Mouse (Mus musculus) limb, embryonic 11.5 days (tissue): Measurements from ENCODE around the gene Bcar3. TPM values are rescaled to one million over a fixed set of nuclear protein-coding genes. Genes with fewer than 3 reads are reported as not detected.
A peak's percentile ranks its signal among the peaks of the same experiment; 100 is the strongest.

Experiments
- ATAC-seq: fragments of 200-750 bp; cut with Nextera tagmentation; 2 replicates; pipeline ENCODE4 v1.8.0; 2017; ENCODE audit warnings: low read depth; ENCODE audit not compliant: insufficient number of reproducible peaks, low FRiP score, low TSS enrichment
- DNase-seq: peaks from one replicate; pipeline ENCODE4 v3.0.0-alpha.2; 2015; ENCODE audit warnings: low spot score
- H3K27ac ChIP-seq: fragments of 300-500 bp; sonication (generic); replicated peaks from 2 replicates; pipeline ENCODE4 v1.5.1; 2014; ENCODE audit warnings: low read depth, mild to moderate bottlenecking, low read length
- H3K27me3 ChIP-seq: fragments of 300-500 bp; sonication (generic); 2 replicates; pipeline ENCODE4 v1.6.1; 2014; ENCODE audit warnings: mild to moderate bottlenecking, low read length, mixed read lengths; ENCODE audit not compliant: control insufficient read depth, insufficient read depth
- H3K36me3 ChIP-seq: fragments of 300-500 bp; sonication (generic); 2 replicates; pipeline ENCODE4 v1.6.1; 2014; ENCODE audit warnings: mild to moderate bottlenecking, low read length, moderate library complexity, mixed read lengths; ENCODE audit not compliant: control insufficient read depth, insufficient read depth
- H3K4me1 ChIP-seq: fragments of 300-500 bp; sonication (generic); 2 replicates; pipeline ENCODE4 v1.6.1; 2014; ENCODE audit warnings: low read length, mixed read lengths; ENCODE audit not compliant: control insufficient read depth, insufficient read depth
- H3K4me2 ChIP-seq: fragments of 300-500 bp; sonication (generic); 2 replicates; pipeline ENCODE4 v1.6.1; 2014; ENCODE audit warnings: low read depth, mild to moderate bottlenecking, moderate library complexity; ENCODE audit not compliant: severe bottlenecking
- H3K4me3 ChIP-seq: fragments of 300-500 bp; sonication (generic); 2 replicates; pipeline ENCODE4 v1.5.1; 2014; ENCODE audit warnings: low read depth, low read length
- H3K9ac ChIP-seq: fragments of 300-500 bp; sonication (generic); 2 replicates; pipeline ENCODE4 v1.6.1; 2014; ENCODE audit warnings: mild to moderate bottlenecking, low read length
- H3K9me3 ChIP-seq: fragments of 300-500 bp; sonication (generic); 2 replicates; pipeline ENCODE4 v1.6.1; 2016; ENCODE audit warnings: low read length; ENCODE audit not compliant: control insufficient read depth
- WGBS: fragments of 180-500 bp; shearing (Covaris S2); extraction: QIAGEN DNeasy Blood & Tissue Kit; methylation state at CpG from one replicate; pipeline ENCODE4 v1.1.7; 2014; 5-methylcytosine and 5-hydroxymethylcytosine counted together
- polyA plus RNA-seq: library from polyadenylated mRNA; unstranded; fragments of >200 nt; fragmentation: Nextera tagmentation; extraction: Ambion mirVana; gene quantifications from 2 replicates; pipeline ENCODE4 v1.2.1, GENCODE M21; 2014

The Bcar3 gene
- polyA plus RNA-seq, 1 experiment from 2014 or later = 3.8 TPM

DNA sequence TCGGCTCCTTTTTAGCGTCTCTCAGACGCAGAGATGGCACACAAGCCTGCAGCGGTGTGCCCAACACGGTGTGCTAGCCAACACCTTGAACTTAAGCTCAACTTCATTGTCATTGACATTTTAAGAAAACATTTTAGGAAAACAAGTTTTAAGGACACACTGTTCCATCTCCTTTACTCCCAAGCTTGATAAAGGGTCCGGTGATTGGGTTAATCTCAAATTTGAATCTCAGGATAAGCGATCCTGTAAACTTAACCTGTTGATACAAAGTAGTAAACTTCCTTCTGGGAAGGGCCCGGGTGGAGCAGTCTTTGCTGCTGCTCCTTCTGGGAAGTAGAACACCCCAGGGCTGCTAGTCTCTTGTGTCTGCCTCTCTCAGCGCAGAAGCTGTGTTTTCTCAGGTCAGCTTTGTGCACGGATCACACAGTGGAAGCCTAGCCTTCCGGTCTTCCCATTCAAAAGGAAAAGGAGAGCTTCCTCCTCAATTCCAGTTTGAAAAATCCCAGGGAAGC is 179.6 kb downstream of the Bcar3 start:
- Histone ChIP-seq H3K4me2 (no peak overlapping the region), H3K4me1 (peaks cover 27% of the 10 kb centered on the region), H3K4me3 (no peak overlapping the region), H3K9ac (no peak overlapping the region), H3K9me3 (no peaks in the 10 kb centered on the region), H3K27me3 (no peaks in the 10 kb centered on the region), H3K36me3 (no peaks in the 10 kb centered on the region), H3K27ac (no peak overlapping the region)
- WGBS = 83% methylated on average over 11 of the region's 11 CpGs
- ATAC-seq = no peak
- DNase-seq = no peak

DNA sequence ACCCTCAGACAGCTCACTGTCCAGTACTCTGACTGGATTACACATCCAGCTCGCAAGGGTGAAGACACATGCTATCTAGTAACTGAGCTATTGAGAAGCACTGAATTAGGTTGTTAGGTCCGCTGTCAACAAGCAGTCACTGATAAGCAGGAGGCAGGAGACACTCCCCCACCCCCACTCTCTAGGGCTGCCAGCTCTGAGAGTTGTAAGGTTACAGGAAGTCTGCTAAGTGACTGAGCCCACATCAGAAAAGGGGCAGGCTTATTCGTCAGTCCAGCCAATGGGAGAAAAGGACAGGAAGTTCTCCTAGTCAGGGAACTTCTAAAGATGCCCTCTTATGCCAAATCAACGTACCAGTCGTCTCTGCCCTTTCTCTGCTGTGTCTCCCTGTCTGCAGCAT is 180.1 kb downstream of the Bcar3 start:
- no peaks in the 10 kb centered on the region for H3K9me3 ChIP-seq
- H3K4me1 ChIP-seq = peaks cover 27% of the 10 kb centered on the region
- H3K4me2 ChIP-seq = no peak overlapping the region; the same call in 1 of the 2 replicates
- H3K27me3 ChIP-seq = no peaks in the 10 kb centered on the region
- H3K9ac ChIP-seq = no peak overlapping the region
- no peaks in the 10 kb centered on the region for H3K36me3 ChIP-seq
- ATAC-seq (no peak), DNase-seq (no peak)
- H3K27ac ChIP-seq = no peak overlapping the region
- no peak overlapping the region for H3K4me3 ChIP-seq
- WGBS = 27% methylated on average over 5 of the region's 5 CpGs

DNA sequence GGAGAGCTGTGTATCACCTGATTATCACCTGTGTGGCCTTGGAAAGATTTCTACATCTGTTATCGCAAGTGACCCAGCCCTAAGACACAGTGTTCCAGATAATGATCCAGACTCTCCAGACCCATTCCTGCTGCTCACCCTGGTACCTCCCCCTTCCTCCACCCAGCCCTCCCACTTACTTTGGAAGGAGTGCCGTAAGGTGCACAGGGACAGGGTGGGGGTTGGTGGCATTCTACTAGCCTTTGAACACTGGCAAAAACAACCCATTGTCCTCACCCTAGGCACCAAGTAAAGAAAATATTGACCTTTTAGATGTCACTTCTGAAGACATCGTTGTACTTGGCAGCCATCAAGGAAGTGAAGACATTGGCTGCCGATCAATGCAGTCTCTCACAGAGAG is 180.9 kb downstream of the Bcar3 start:
- no peak overlapping the region for H3K4me3 ChIP-seq
- H3K4me2 ChIP-seq = no peak overlapping the region
- H3K4me1 ChIP-seq = peaks cover 27% of the 10 kb centered on the region
- ATAC-seq (no peak), DNase-seq (no peak)
- no peak overlapping the region for H3K9ac ChIP-seq
- WGBS = 91% methylated on average over 4 of the region's 4 CpGs
- no peaks in the 10 kb centered on the region for H3K9me3 ChIP-seq
- no peak overlapping the region for H3K27ac ChIP-seq
- H3K36me3 ChIP-seq = no peaks in the 10 kb centered on the region
- no peaks in the 10 kb centered on the region for H3K27me3 ChIP-seq

DNA sequence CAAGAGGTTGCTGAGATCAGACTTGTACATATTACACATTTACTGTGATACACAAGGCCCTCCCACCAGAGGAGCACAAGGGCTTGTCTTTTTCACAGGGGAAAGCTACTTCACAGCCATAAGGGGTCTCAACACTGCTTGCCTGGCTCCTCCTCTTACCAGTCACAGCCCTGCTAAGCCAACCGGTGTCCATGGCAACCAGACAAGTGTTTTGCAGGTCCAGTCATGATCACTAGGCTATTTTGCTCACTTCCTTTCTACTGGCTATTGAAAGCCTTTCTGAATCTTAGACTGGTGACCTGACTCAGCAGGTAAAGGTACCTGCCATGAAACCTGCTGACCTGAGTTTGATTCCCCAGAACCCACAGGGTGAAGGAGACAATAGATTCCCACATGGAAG is 181.8 kb downstream of the Bcar3 start:
- WGBS = 58% methylated on average over 1 of the region's 1 CpGs
- Histone ChIP-seq H3K9me3 (no peaks in the 10 kb centered on the region), H3K4me2 (no peak overlapping the region), H3K9ac (no peak overlapping the region), H3K4me1 (peaks cover 27% of the 10 kb centered on the region), H3K4me3 (no peak overlapping the region), H3K36me3 (no peaks in the 10 kb centered on the region), H3K27me3 (no peaks in the 10 kb centered on the region), H3K27ac (no peak overlapping the region)
- ATAC-seq = peak; percentile 57; the same call in 1 of the 2 replicates
- DNase-seq = peak; percentile 76

DNA sequence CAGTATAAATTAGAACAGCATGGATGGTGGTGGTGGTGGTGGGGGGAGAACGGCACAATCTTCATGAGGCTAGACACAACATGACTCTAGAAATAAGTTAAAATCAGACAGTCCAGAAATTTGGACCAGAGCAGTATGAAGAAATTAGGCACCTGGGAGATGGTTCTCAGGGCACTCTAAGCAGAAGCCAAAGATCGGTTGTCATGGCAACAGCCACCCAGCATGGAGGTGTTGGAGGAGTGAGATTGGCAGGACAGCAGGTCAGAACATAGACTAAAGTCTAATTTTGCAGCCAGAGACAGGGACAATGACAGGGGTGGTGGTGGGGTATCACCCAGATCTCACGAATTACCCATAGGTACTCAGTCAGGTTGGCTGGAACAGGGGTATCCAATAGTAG is 182.7 kb downstream of the Bcar3 start:
- 61% methylated on average over 3 of the region's 3 CpGs for WGBS
- no peak for ATAC-seq
- Histone ChIP-seq H3K27ac (no peak overlapping the region), H3K9ac (no peak overlapping the region), H3K4me2 (no peak overlapping the region), H3K4me3 (no peak overlapping the region), H3K27me3 (no peaks in the 10 kb centered on the region), H3K9me3 (no peaks in the 10 kb centered on the region), H3K36me3 (no peaks in the 10 kb centered on the region), H3K4me1 (peaks cover 20% of the 10 kb centered on the region)
- no peak for DNase-seq

DNA sequence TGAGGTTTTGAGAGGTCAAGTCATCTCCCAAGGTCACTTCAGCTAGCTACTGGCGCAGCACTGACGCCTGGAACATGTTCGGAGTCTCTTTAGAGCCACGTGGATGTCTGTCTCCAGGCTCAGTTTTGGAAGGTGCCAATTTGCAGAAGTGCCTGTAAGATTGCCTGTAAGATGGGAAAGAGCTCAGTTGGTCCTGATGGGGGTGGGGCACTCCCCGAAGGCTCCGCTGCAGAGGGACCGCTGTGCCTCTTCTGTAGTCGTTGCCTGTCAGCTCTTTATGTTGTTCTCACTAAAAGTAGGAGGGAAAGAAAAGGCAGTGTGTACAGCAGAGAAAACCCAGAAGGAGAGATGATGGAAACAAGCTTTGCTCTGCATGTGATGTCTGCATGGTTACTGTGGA is 183.6 kb downstream of the Bcar3 start:
- Histone ChIP-seq H3K27me3 (no peaks in the 10 kb centered on the region), H3K36me3 (no peaks in the 10 kb centered on the region), H3K4me1 (peaks cover 20% of the 10 kb centered on the region), H3K4me2 (no peak overlapping the region), H3K9me3 (no peaks in the 10 kb centered on the region), H3K27ac (no peak overlapping the region), H3K9ac (no peak overlapping the region), H3K4me3 (no peak overlapping the region)
- 74% methylated on average over 8 of the region's 8 CpGs for WGBS
- ATAC-seq (no peak), DNase-seq (no peak)

DNA sequence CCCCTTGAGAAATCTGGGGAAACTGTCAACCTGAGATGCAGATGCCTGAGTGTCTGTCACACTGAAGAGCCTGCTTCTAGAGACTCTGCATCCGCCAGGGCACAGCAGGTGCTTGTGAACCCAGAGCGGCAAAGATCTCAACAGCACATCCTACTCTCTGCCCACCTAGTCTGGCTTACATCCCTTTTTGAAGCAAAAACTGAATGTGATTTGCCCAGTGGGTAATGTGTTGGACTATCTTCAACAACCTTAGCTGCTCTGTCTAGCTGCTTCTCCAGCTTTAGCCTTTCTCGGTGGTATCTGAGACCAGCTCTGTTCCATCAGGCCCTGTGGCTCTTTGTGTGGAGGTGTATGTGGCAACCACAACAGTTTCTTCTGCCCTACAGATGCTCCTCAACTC is 184.8 kb downstream of the Bcar3 start:
- Histone ChIP-seq H3K27ac (no peak overlapping the region), H3K4me2 (no peak overlapping the region), H3K36me3 (no peaks in the 10 kb centered on the region), H3K4me3 (no peak overlapping the region), H3K27me3 (no peaks in the 10 kb centered on the region), H3K4me1 (peaks cover 29% of the 10 kb centered on the region), H3K9me3 (no peaks in the 10 kb centered on the region), H3K9ac (no peak overlapping the region)
- no peak for DNase-seq
- ATAC-seq = no peak
- WGBS = 93% methylated on average over 3 of the region's 3 CpGs

DNA sequence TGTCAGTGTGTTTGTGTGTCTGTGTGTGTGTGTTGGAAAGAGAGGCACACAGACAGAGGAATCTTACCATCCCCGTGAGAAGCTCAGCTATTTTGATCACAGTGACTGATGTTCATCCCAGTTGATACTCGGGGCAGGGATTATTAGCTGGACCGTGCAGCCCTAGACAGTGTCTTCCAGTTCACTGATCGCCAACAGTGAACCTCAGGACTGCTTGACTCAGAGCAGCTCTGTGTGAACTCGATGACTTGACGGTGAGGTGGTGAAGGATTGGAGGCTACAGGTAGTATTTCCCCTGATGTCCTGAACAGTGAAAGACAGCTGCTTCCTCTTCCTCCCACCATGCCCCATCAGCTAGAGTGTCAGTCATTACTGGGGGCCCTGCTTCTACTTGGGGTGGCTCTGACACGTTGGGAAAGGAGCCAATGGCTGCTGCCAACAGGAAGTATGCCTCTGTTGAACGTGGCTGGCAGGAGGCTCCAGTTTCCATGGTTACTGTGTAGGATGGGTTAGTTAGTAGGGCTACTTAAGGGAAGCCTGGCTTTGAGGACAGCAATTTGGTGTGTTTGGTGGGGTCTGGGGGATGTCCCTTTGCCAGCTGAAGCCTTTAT is 186.2 kb downstream of the Bcar3 start:
- no peak for DNase-seq
- 64% methylated on average over 8 of the region's 8 CpGs for WGBS
- peaks cover 23% of the 10 kb centered on the region for H3K4me1 ChIP-seq

DNA sequence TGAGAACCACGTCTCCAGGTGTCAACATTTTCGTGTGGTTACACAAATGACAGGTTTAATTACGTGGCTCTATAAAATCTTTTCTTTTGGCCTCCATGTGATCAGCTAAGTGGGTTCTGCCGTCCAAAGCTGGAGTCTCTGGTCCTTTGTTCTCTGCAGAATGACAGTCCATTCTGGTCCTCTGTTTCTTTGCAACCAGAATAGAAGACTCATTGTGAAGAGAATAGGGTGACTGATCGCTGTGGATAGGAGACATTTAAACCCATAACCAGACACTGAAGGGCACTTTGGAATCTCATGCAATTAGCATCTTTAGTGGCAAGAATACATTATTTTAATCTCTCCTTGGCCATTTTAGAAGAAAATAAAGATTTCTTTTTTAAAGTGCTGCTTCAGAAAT is 187.1 kb downstream of the Bcar3 start:
- no peak for DNase-seq
- Histone ChIP-seq H3K36me3 (no peaks in the 10 kb centered on the region), H3K27me3 (no peaks in the 10 kb centered on the region), H3K27ac (no peak overlapping the region), H3K9me3 (no peaks in the 10 kb centered on the region), H3K9ac (no peak overlapping the region), H3K4me2 (no peak overlapping the region), H3K4me3 (no peak overlapping the region), H3K4me1 (peaks cover 15% of the 10 kb centered on the region)
- ATAC-seq = no peak
- WGBS = 76% methylated on average over 5 of the region's 5 CpGs

More for the DNA sequence above, 186.2 kb downstream of the Bcar3 start:
- Histone ChIP-seq H3K9ac (no peak overlapping the region), H3K27ac (no peak overlapping the region), H3K36me3 (no peaks in the 10 kb centered on the region), H3K4me2 (no peak overlapping the region), H3K27me3 (no peaks in the 10 kb centered on the region), H3K9me3 (no peaks in the 10 kb centered on the region), H3K4me3 (no peak overlapping the region)
- ATAC-seq = no peak
